Mouse (Mus musculus): Measurements from ENCODE around the gene Ckm. TPM values are rescaled to one million over a fixed set of nuclear protein-coding genes. Genes with fewer than 3 reads are reported as not detected.

Gene Ckm
- over 10,000 TPM; 37,777 to 44,473 TPM for total RNA-seq (2021)
- long read RNA-seq, experiment 1, transcript Ckm-203 (8 exons, 2,742 nt) = major isoform, 98,266 of 107,548 reads
- long read RNA-seq, experiment 1, transcript Ckm-201 (7 exons, 1,235 nt) = minor isoform, 11 of 107,548 reads
- long read RNA-seq, experiment 1, partial matches to known transcripts = 8,628 of 107,548 reads
- long read RNA-seq, experiment 1, other reads (novel, unspliced or antisense) = 643 of 107,548 reads
- long read RNA-seq, experiment 2, transcript Ckm-201 (7 exons, 1,235 nt) = minor isoform, 7 of 108,494 reads
- long read RNA-seq, experiment 2, transcript Ckm-203 (8 exons, 2,742 nt) = major isoform, 101,665 of 108,494 reads
- long read RNA-seq, experiment 2, partial matches to known transcripts = 6,207 of 108,494 reads
- long read RNA-seq, experiment 2, other reads (novel, unspliced or antisense) = 615 of 108,494 reads

- DNase-seq = no peak
These were observed at the start of gene Ckm for GRCm38 (mm10) chr7:19404476-19404875. Gene Ckm (plus strand): TSS chr7:19404776.

GRCm38 (mm10) chr7:19354991-19355390, 49.6 kb upstream of the Ckm start:
- DNase-seq = no peak

- no peak for DNase-seq
These were observed 48.3 kb upstream of the Ckm start for GRCm38 (mm10) chr7:19356311-19356710.

GRCm38 (mm10) chr7:19357381-19358375, 46.9 kb upstream of the Ckm start:
- no peak for DNase-seq

GRCm38 (mm10) chr7:19358634-19359033, 45.9 kb upstream of the Ckm start:
- no peak for DNase-seq

- peak; percentile 85 for DNase-seq
These were observed 45.2 kb upstream of the Ckm start, which contains the start of the genes Cd3eap and Ppp1r13l for GRCm38 (mm10) chr7:19359299-19359891. Gene Cd3eap (minus strand): TSS chr7:19359483. Gene Ppp1r13l (plus strand): TSS chr7:19359749.

GRCm38 (mm10) chr7:19359892-19360641, 44.5 kb upstream of the Ckm start:
- peak; percentile 72 for DNase-seq

- DNase-seq = peak; percentile 91
These were observed 43.6 kb upstream of the Ckm start for GRCm38 (mm10) chr7:19360944-19361343.

- DNase-seq = peak; percentile 63
These were observed 42.9 kb upstream of the Ckm start for GRCm38 (mm10) chr7:19361720-19362119.

- DNase-seq = no peak
These were observed 42.3 kb upstream of the Ckm start for GRCm38 (mm10) chr7:19362276-19362675.

- peak; percentile 72 for DNase-seq
These were observed 40.7 kb upstream of the Ckm start for GRCm38 (mm10) chr7:19363881-19364280.

GRCm38 (mm10) chr7:19365376-19365775, 39.2 kb upstream of the Ckm start:
- DNase-seq = no peak

- no peak for DNase-seq
These were observed 36.2 kb upstream of the Ckm start for GRCm38 (mm10) chr7:19368380-19368779.

GRCm38 (mm10) chr7:19369823-19370425, 34.7 kb upstream of the Ckm start:
- DNase-seq = no peak

GRCm38 (mm10) chr7:19373367-19373766, 31.2 kb upstream of the Ckm start:
- DNase-seq = no peak

GRCm38 (mm10) chr7:19375368-19375767, 29.2 kb upstream of the Ckm start:
- DNase-seq = no peak

GRCm38 (mm10) chr7:19376019-19376418, 28.6 kb upstream of the Ckm start:
- DNase-seq = no peak

GRCm38 (mm10) chr7:19378049-19378448, 26.5 kb upstream of the Ckm start:
- DNase-seq = no peak

GRCm38 (mm10) chr7:19381377-19382165, 23.0 kb upstream of the Ckm start, which contains the start of gene Ercc2:
Gene Ercc2 (plus strand): TSS chr7:19382010.
- peak; percentile 99 for DNase-seq

- DNase-seq = no peak
These were observed 22.4 kb upstream of the Ckm start for GRCm38 (mm10) chr7:19382166-19382541.

Measured in gastrocnemius, postnatal 25 days (tissue).